8 mouse cellular contexts compared by ENCODE assay signal in genomic region chr9:110656249-110657221, GRCm38 (mm10). TPM values are rescaled to one million over a fixed set of nuclear protein-coding genes. Genes with fewer than 3 reads are reported as not detected.
DNase-seq lines count a peak whose midpoint lies in the region; ATAC-seq lines count a peak whose summit lies in the region.

Ccdc12 (plus strand) TSS chr9:110656503.

- no peaks in the 10 kb centered on the region for H3K36me3 ChIP-seq in hindbrain, embryonic 15.5 days

- peaks cover 45% of the 10 kb centered on the region for H3K4me1 ChIP-seq in hindbrain, embryonic 15.5 days (replicated peaks)

- ATAC-seq in hindbrain, embryonic 15.5 days (ENCODE audit: low FRiP score, low read depth): peak; percentile 96

- H3K27me3 ChIP-seq in hindbrain, embryonic 15.5 days: peaks cover 8% of the 10 kb centered on the region; the same call in 1 of the 2 replicates

- peak within 1 kb of the TSS; percentile 94 for H3K27ac ChIP-seq in hindbrain, embryonic 15.5 days (replicated peaks)

- H3K4me2 ChIP-seq in hindbrain, embryonic 15.5 days: peak within 1 kb of the TSS; percentile 68

- H3K9ac ChIP-seq in hindbrain, embryonic 15.5 days: peak within 1 kb of the TSS; percentile 69

- peak within 1 kb of the TSS; percentile 66 for H3K4me3 ChIP-seq in hindbrain, embryonic 15.5 days

- no peaks in the 10 kb centered on the region for H3K9me3 ChIP-seq in hindbrain, embryonic 15.5 days

- WGBS in hindbrain, embryonic 15.5 days: under 1% methylated on average over 52 of the region's 52 CpGs

- peak; percentile 97 for DNase-seq in T-cell, adult 2 months (ENCODE audit: low spot score)
- peak; percentile 95 to 98 for DNase-seq in cerebellum, postnatal 36 days
- DNase-seq in frontal cortex, postnatal 36 days (ENCODE audit: low spot score in 2 of 2): peak; percentile 96 to 98
- DNase-seq in left cerebral cortex, adult 11 months (ENCODE audit: low spot score): peak; percentile 96
- DNase-seq in lung, postnatal 4 days: peak; percentile 95 to 96
- DNase-seq in retina, postnatal 7 days (ENCODE audit: low read depth, low spot score): peak; percentile 95
- peak; percentile 93 for DNase-seq in urinary bladder, adult 2 months (ENCODE audit: low spot score)

RNA-seq across cellular contexts. Expression of gene Ccdc12, which starts in this region (rescaled TPM):
- 103 and 107 TPM in 2 replicates for polyA plus RNA-seq in hindbrain, embryonic 15.5 days (2015; fragmentation: Nextera tagmentation; extraction: Ambion mirVana)
- polyA plus RNA-seq in urinary bladder, adult 2 months (2012; rRNA removed): 119 and 152 TPM in 2 replicates

Comparison
In these comparisons a context has a peak if more than half of its experiments do, and no peak if none do; other contexts are left out.
1. Peak in every context shown above with its lines: DNase-seq, ATAC-seq, H3K4me3 ChIP-seq and H3K27ac ChIP-seq.